Mouse (Mus musculus): ENCODE measurements at regions not wholly inside any gene's neighbourhood (a gene's known extent, or its start where the extent isn't known, plus 50 kb on each side); places are given as distances from the start of the nearest gene placed in this dataset.

DNA sequence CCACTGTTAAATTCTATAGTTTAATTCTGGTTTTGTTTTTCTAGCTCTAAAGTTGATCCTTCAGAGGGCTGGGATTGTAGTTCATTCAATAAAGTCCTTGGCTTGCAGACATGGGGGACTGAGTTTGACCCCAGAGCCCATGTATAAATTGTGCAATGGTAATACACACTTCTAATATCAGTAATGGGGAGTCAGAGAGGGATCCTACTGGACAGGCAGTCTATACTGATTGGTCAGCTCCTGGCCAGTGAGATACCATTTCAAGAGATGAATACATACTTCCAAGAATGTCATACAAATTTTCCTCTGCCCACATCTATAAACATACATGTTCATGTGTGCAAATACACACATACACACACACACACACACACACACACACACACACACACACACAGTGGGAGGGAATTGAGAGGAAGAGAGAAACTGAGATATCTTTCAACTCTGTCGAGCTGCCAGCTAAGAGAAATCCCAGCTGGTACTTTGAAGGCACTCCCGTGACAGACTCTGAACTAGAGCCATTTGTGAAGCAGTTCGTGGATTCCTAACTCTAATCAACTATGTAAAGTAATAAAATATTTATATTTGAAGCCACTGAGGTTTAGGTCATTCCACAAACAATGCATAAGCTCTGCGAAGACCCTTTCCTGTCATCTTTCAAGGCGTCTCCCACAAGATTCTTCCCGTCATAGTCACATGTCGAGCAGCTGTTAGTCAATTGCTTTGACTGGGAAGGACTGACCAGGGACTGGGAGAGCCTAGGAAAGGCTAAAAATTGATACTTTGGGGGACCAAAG lies 145.1 kb downstream of the Rpl10-ps3 start:
- TF ChIP-seq CTCF (IDR thresholded peaks at IDR 0.05) (no peak), EP300 (IDR thresholded peaks at IDR 0.05) (no peak)

Measured in lung, postnatal 0 days (tissue).